Mouse (Mus musculus) spleen, postnatal 10 days (tissue): ENCODE measurements at regions not wholly inside any gene's neighbourhood (a gene's known extent, or its start where the extent isn't known, plus 50 kb on each side); places are given as distances from the start of the nearest gene placed in this dataset.

Experiments used
- DNase-seq, 2 experiments: peaks; one replicate each; pipeline ENCODE4 v3.0.0; 2021 to 2022; ENCODE audit warnings: low spot score in 2 of 2

- DNase-seq, result no peak
Measured at GRCm38 (mm10) chr4:110125067-110125784, 147.4 kb downstream of the Dmrta2 start.

GRCm38 (mm10) chr4:110127941-110128520 is 150.2 kb downstream of the Dmrta2 start:
- no peak for DNase-seq

GRCm38 (mm10) chr4:110128918-110129317 is 151.1 kb downstream of the Dmrta2 start:
- DNase-seq, result peak in 1 of 2 experiments; percentile 59

- no peak for DNase-seq
Measured at GRCm38 (mm10) chr4:110129518-110129917, 151.7 kb downstream of the Dmrta2 start.

- no peak for DNase-seq
Measured at GRCm38 (mm10) chr4:110132061-110132460, 154.2 kb downstream of the Dmrta2 start.

- no peak for DNase-seq
Measured at GRCm38 (mm10) chr4:110134036-110134435, 156.2 kb downstream of the Dmrta2 start.

- DNase-seq, result no peak
Measured at GRCm38 (mm10) chr4:110145229-110145628, 167.4 kb downstream of the Dmrta2 start.

- DNase-seq, result no peak
Measured at GRCm38 (mm10) chr4:110152103-110152946, 174.5 kb downstream of the Dmrta2 start.
